Mouse (Mus musculus) lung, postnatal 0 days (tissue): ENCODE measurements around the gene Tnfsf8. TPM values are rescaled to one million over a fixed set of nuclear protein-coding genes. Genes with fewer than 3 reads are reported as not detected.

Experiments
- ATAC-seq: fragments of 200-750 bp; cut with Nextera tagmentation; 2 replicates; pipeline ENCODE4 v1.8.0; 2017; ENCODE audit warnings: moderate library complexity
- DNase-seq: peaks from one replicate; pipeline ENCODE4 v3.0.0-alpha.2; 2016; ENCODE audit warnings: low spot score
- H3K27ac ChIP-seq: fragments of 300-500 bp; sonication (generic); 2 replicates; pipeline ENCODE4 v1.5.1; 2014; ENCODE audit warnings: antibody characterized with exemption, mild to moderate bottlenecking, low read length, mixed read lengths
- H3K27me3 ChIP-seq: fragments of 300-500 bp; sonication (generic); replicated peaks from 2 replicates; pipeline ENCODE4 v1.6.1; 2014; ENCODE audit warnings: low read length, mixed read lengths; ENCODE audit not compliant: insufficient read depth
- H3K36me3 ChIP-seq: fragments of 300-500 bp; sonication (generic); 2 replicates; pipeline ENCODE4 v1.6.1; 2014; ENCODE audit warnings: low read length, mixed read lengths; ENCODE audit not compliant: insufficient read depth
- H3K4me1 ChIP-seq: fragments of 300-500 bp; sonication (generic); 2 replicates; pipeline ENCODE4 v1.6.1; 2014; ENCODE audit warnings: antibody characterized with exemption, low read depth, low read length, mixed read lengths; ENCODE audit not compliant: insufficient read depth
- H3K4me2 ChIP-seq: fragments of 300-500 bp; sonication (generic); replicated peaks from 2 replicates; pipeline ENCODE4 v1.6.1; 2014; ENCODE audit warnings: low read depth, mild to moderate bottlenecking, low read length, moderate library complexity, mixed read lengths
- H3K4me3 ChIP-seq: fragments of 300-500 bp; sonication (generic); 2 replicates; pipeline ENCODE4 v1.5.1; 2014; ENCODE audit warnings: low read depth, low read length
- H3K9ac ChIP-seq: fragments of 300-500 bp; sonication (generic); replicated peaks from 2 replicates; pipeline ENCODE4 v1.6.1; 2014; ENCODE audit warnings: low read depth, mild to moderate bottlenecking
- H3K9me3 ChIP-seq: fragments of 300-500 bp; sonication (generic); 2 replicates; pipeline ENCODE4 v1.6.1; 2016; ENCODE audit warnings: low read length, mixed read lengths
- CTCF ChIP-seq: IDR thresholded peaks from 2 replicates; pipeline ENCODE4 v1.5.1; 2016; ENCODE audit warnings: antibody characterized with exemption, mild to moderate bottlenecking
- EP300 ChIP-seq: IDR thresholded peaks from 2 replicates; pipeline ENCODE4 v1.6.1; 2016; ENCODE audit warnings: antibody characterized with exemption, mild to moderate bottlenecking, control low read depth
- WGBS: fragments of 180-500 bp; shearing (Covaris S2); extraction: QIAGEN DNeasy Blood & Tissue Kit; methylation state at CpG from one replicate; pipeline ENCODE4 v1.1.7; 2014; 5-methylcytosine and 5-hydroxymethylcytosine counted together
- polyA plus RNA-seq: library from polyadenylated mRNA; unstranded; fragments of >200 nt; fragmentation: Nextera tagmentation; extraction: Ambion mirVana; gene quantifications from 2 replicates; pipeline ENCODE4 v1.2.1, GENCODE M21; 2015

Gene Tnfsf8
- polyA plus RNA-seq, 1 experiment from 2014 or later: not detected

DNA sequence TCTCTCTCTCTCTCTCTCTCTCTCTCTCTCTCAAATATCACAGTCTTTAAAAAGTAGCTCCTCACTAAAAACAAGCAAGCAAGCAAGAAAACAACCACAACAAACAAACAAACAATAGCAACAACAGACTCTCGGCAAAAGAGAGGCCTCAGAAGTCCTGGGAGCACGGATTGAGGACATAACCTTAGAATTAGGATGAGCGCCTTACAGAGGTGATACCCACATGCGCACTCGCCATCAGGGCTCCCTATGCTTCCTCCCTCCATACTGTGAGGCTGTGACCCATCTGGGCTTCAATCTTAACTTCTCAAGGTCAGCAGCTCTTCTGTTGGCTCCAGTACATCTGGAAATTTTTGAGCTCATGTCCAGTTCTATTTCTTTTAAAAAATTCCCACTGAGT, 911 bp downstream of the Tnfsf8 start:
- no peak for ATAC-seq
- H3K9me3 ChIP-seq: no peaks in the 10 kb centered on the region
- no peaks in the 10 kb centered on the region for H3K36me3 ChIP-seq
- H3K4me3 ChIP-seq: no peak overlapping the region
- WGBS: 77% methylated on average over 5 of the region's 5 CpGs
- H3K4me1 ChIP-seq: peaks cover 5% of the 10 kb centered on the region; the same call in 1 of the 2 replicates
- no peak overlapping the region for H3K4me2 ChIP-seq
- no peak for DNase-seq
- H3K9ac ChIP-seq: no peak overlapping the region
- H3K27ac ChIP-seq: no peak overlapping the region
- TF ChIP-seq CTCF (no peak), EP300 (no peak)
- no peaks in the 10 kb centered on the region for H3K27me3 ChIP-seq

DNA sequence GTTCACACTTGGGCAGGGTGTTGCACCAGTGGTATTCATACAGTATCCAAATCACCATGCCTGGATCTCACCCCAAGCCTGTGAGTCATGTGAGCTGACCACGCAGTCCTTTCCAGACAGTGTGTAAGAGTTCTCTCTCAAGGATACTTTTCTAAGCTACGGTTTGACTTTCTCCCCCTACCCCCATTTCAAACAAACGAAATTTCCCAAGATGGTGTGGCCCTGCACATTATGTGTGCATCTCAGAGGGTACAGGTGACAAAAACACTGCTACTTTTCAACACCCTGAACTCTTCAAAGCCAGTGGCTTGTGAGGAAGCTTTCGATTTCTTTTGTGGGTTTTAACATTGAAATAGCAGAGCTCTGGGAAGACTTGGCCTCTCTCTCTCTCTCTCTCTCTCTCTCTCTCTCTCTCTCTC, 1.4 kb downstream of the Tnfsf8 start:
- no peak for DNase-seq
- TF ChIP-seq CTCF (no peak), EP300 (no peak)
- H3K27ac ChIP-seq: no peak overlapping the region
- no peak overlapping the region for H3K9ac ChIP-seq
- no peaks in the 10 kb centered on the region for H3K9me3 ChIP-seq
- no peak overlapping the region for H3K4me3 ChIP-seq
- H3K36me3 ChIP-seq: no peaks in the 10 kb centered on the region
- no peak overlapping the region for H3K4me2 ChIP-seq
- 49% methylated on average over 4 of the region's 4 CpGs for WGBS
- peaks cover 5% of the 10 kb centered on the region; the same call in 1 of the 2 replicates for H3K4me1 ChIP-seq
- no peaks in the 10 kb centered on the region for H3K27me3 ChIP-seq
- ATAC-seq: no peak

DNA sequence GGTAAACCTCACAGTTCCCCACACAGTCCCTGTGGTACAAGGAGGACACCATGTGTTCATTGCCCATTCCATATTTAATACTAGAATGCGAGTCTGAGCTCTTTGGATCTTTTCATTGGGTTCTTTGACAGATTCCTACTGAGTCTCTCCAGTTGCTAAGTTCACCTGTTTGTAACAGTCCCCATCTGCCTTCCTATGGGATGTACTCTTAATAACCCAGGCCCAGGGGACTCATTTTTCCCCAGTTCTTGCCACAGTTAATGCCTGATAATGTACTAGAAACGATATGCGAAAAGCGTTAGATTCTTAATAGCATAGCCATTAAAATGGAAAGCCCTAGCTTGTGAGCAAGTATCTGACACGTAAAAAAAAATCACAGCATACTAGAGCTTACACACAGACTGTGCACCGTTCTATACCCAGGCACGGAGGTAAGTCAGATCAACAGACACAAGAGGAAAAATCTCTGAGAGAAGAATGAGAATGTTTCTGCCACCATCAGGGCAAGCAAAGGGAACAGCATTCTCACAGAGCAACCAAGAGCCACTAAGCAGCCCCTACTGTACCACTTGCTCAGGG, 2.4 kb downstream of the Tnfsf8 start:
- ATAC-seq (no peak), DNase-seq (no peak)
- Histone ChIP-seq H3K9me3 (no peaks in the 10 kb centered on the region), H3K4me2 (no peak overlapping the region), H3K36me3 (no peaks in the 10 kb centered on the region), H3K9ac (no peak overlapping the region), H3K4me3 (no peak overlapping the region), H3K27me3 (no peaks in the 10 kb centered on the region), H3K4me1 (peaks cover 5% of the 10 kb centered on the region; the same call in 1 of the 2 replicates), H3K27ac (no peak overlapping the region)
- TF ChIP-seq CTCF (no peak), EP300 (no peak)
- 88% methylated on average over 7 of the region's 7 CpGs for WGBS

DNA sequence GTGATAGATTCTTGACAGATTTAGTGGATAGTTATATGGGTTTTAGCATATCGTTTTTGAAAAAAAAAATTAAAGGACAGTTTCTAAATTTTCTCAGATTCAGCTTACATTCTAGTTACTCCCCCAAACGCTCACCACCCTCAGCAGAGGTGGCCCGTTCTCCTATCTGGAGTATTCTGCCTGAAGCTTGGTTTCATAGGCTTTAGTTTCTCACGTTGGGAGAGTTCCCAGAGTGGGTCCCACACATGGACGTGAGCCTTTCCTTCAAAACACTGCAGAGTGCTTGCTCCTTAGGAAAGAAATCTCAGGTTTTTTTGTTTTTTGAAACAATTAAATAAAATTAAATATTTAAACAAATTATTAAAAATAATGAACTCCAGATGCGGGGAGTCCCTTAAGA, 4.4 kb downstream of the Tnfsf8 start:
- Histone ChIP-seq H3K9me3 (no peaks in the 10 kb centered on the region), H3K4me3 (no peak overlapping the region), H3K9ac (no peak overlapping the region), H3K4me1 (no peaks in the 10 kb centered on the region), H3K27me3 (no peaks in the 10 kb centered on the region), H3K27ac (no peak overlapping the region), H3K36me3 (no peaks in the 10 kb centered on the region), H3K4me2 (no peak overlapping the region)
- TF ChIP-seq CTCF (no peak), EP300 (no peak)
- WGBS: 83% methylated on average over 6 of the region's 6 CpGs
- DNase-seq: no peak
- no peak for ATAC-seq

DNA sequence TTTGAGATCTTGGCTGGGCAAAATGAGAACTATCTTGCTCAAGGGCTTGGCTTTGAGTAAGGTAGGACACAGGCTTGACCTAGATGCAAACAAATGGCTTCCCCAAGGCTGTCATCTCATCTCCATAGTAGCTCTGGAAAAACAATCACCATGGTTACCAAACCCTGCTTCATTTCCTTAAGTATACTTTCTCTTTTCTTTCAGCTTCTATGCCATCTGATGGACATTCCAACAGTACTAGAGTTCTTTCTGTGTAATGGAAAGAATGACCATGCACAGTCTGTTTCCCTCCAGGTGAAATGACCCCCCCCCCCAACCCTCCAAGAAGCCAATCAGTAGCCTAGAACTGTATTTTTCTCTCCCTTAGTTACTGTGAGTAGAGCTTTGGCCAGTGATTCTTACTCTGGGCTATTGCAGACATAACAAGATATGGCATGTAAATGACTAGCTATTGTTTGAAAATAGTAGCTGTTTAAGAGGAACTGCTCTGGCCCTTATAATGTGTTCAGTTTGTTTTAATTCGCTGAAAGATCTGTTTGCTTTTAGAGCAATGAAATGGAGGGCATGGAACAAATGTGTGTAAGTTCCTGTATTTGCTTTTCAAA, 7.3 kb downstream of the Tnfsf8 start:
- no peaks in the 10 kb centered on the region for H3K36me3 ChIP-seq
- H3K4me1 ChIP-seq: no peaks in the 10 kb centered on the region
- TF ChIP-seq CTCF (no peak), EP300 (no peak)
- no peak for DNase-seq
- no peak overlapping the region for H3K9ac ChIP-seq
- no peak for ATAC-seq
- no peak overlapping the region for H3K4me2 ChIP-seq
- H3K27me3 ChIP-seq: no peaks in the 10 kb centered on the region
- no peak overlapping the region for H3K27ac ChIP-seq
- no peaks in the 10 kb centered on the region for H3K9me3 ChIP-seq
- 55% methylated on average over 1 of the region's 1 CpGs for WGBS
- H3K4me3 ChIP-seq: no peak overlapping the region

DNA sequence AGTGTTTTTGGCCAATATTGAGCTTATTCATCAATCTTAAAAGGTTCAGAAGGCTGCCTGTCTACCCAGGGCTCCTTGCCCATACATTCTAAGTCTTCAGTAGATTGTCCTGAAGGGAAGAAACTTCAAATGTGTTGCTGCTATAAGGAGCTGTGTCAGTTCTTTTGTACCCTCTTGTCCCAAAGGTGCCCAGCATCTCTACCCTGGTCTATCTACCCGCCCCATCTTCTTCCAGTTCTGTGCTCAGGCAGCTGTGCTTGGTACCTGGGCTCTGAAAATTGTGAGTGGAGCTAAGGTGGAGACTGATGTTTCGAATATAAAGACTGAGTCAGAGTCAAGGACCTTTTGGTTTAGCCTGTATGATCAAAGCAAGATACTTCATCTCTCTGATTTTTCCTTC, 11.1 kb downstream of the Tnfsf8 start:
- Histone ChIP-seq H3K9ac (no peak overlapping the region), H3K4me2 (no peak overlapping the region), H3K9me3 (no peaks in the 10 kb centered on the region), H3K27me3 (no peaks in the 10 kb centered on the region), H3K4me1 (no peaks in the 10 kb centered on the region), H3K36me3 (no peaks in the 10 kb centered on the region), H3K27ac (no peak overlapping the region), H3K4me3 (no peak overlapping the region)
- TF ChIP-seq EP300 (no peak), CTCF (no peak)
- WGBS: 79% methylated on average over 2 of the region's 2 CpGs
- no peak for ATAC-seq
- no peak for DNase-seq
